Mouse (Mus musculus) ES-E14 (cell line): ENCODE results near the gene Atp13a3. TPM values are rescaled to one million over a fixed set of nuclear protein-coding genes. Genes with fewer than 3 reads are reported as not detected.

Experiments
- DNase-seq: peaks from one replicate; pipeline ENCODE4 v3.0.0-alpha.2; 2013; ENCODE audit warnings: low read depth, low spot score
- H3K27ac ChIP-seq: 2 replicates; pipeline ENCODE4 v1.5.1; 2012; ENCODE audit warnings: low read depth, mild to moderate bottlenecking, low read length, moderate library complexity, mixed read lengths; ENCODE audit not compliant: poor library complexity, insufficient read depth, severe bottlenecking
- H3K36me3 ChIP-seq: 2 replicates; pipeline ENCODE4 v1.6.1; 2012; ENCODE audit warnings: mild to moderate bottlenecking, low read length, moderate library complexity, mixed read lengths; ENCODE audit not compliant: control insufficient read depth, poor library complexity, insufficient read depth, severe bottlenecking
- H3K4me1 ChIP-seq, 2 experiments: fragments of 150-350 bp in 1 of 2; sonication (generic) in 1 of 2; 2 replicates each; pipeline ENCODE4 v1.6.1; 2012; ENCODE audit warnings: low read length in 2 of 2, mild to moderate bottlenecking in 1 of 2, mixed read lengths in 1 of 2; ENCODE audit not compliant: control insufficient read depth in 2 of 2, insufficient read depth in 2 of 2, poor library complexity in 1 of 2
- H3K4me3 ChIP-seq, 2 experiments: fragments of 150-350 bp in 1 of 2; sonication (generic) in 1 of 2; 2 replicates each; pipeline ENCODE4 v1.5.1; 2012; ENCODE audit warnings: low read length in 2 of 2, low read depth in 1 of 2, mild to moderate bottlenecking in 1 of 2, mixed read lengths in 1 of 2; ENCODE audit not compliant: insufficient read depth in 1 of 2, poor library complexity in 1 of 2, severe bottlenecking in 1 of 2
- H3K9ac ChIP-seq: 2 replicates; pipeline ENCODE4 v1.6.1; 2012; ENCODE audit warnings: low read depth, mild to moderate bottlenecking, low read length, mixed read lengths; ENCODE audit not compliant: poor library complexity, insufficient read depth, severe bottlenecking
- H3K9me3 ChIP-seq: fragments of 150-350 bp; sonication (generic); 2 replicates; pipeline ENCODE4 v1.6.1; 2012; ENCODE audit warnings: low read depth, mild to moderate bottlenecking, low read length; ENCODE audit not compliant: control insufficient read depth, insufficient read depth
- CHD2 ChIP-seq: IDR thresholded peaks from 2 replicates; pipeline ENCODE4 v1.6.1; 2014; ENCODE audit warnings: mild to moderate bottlenecking, low read depth, low read length, inconsistent platforms
- HCFC1 ChIP-seq: IDR thresholded peaks from 2 replicates; pipeline ENCODE4 v1.6.1; 2012; ENCODE audit warnings: low read length, inconsistent platforms, borderline replicate concordance; ENCODE audit not compliant: insufficient read depth
- MAFK ChIP-seq: IDR thresholded peaks from 2 replicates; pipeline ENCODE4 v1.6.1; 2014; ENCODE audit warnings: mild to moderate bottlenecking, low read depth, low read length, inconsistent platforms; ENCODE audit not compliant: insufficient read depth
- ZC3H11A ChIP-seq: IDR thresholded peaks from 2 replicates; pipeline ENCODE4 v1.6.1; 2012; ENCODE audit warnings: low read depth, mild to moderate bottlenecking, inconsistent platforms, low read length, borderline replicate concordance
- ZNF384 ChIP-seq: IDR thresholded peaks from 2 replicates; pipeline ENCODE4 v1.6.1; 2012; ENCODE audit warnings: low read depth, low read length, inconsistent platforms
- in situ Hi-C, 2 experiments: fragments of 600-800 bp; cut with MboI; formaldehyde crosslinking; loops; one replicate each; pipeline ENCODE4 v1.15.1; 2025; ENCODE audit warnings: low sequenced_read_pairs in 2 of 2, inconsistent platforms in 1 of 2; ENCODE audit not compliant: unreplicated experiment in 2 of 2
- total RNA-seq: library from RNA; depleted of rRNA; stranded (reverse); fragments of 300-350 nt; gene quantifications from 2 replicates; pipeline ENCODE4 v1.2.3, GENCODE M21; 2012

Atp13a3 gene
- total RNA-seq, 1 experiment: 98.9 TPM

DNA sequence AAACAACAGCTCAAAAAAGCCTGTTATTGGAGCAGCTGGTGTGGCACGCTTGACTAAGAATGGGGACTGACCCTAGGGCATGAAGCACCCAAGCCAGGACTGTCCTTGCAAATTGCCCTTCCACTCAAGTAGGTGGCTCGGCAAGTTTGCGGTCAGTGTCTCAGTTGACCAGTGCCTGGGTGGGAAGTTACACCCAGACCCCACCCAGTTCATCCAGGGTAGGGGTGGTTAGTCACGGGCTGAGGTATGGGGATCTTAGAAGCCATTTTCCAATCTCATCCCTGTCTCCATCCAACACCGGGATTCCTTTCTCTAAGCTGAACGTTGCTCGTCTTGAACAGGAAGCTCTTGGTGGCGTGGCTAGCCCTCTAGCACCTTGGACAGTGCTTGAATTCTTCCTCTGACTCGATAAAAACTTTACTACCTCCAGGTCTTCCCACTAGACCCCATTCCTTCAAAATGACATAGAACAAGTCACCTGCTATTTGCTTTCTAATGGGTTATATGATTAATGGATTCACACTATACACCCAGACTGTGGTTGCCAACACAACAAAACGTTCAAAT lies 106.0 kb downstream of the Atp13a3 start:
- H3K9ac ChIP-seq: no peak overlapping the region
- no peak overlapping the region for H3K27ac ChIP-seq
- in situ Hi-C loops: no loop called here
- no peak overlapping the region for H3K4me3 ChIP-seq
- H3K4me1 ChIP-seq: no peaks in the 10 kb centered on the region
- TF ChIP-seq ZNF384 (no peak), MAFK (no peak), HCFC1 (no peak), ZC3H11A (no peak), CHD2 (no peak)
- H3K9me3 ChIP-seq: no peaks in the 10 kb centered on the region
- DNase-seq: no peak
- no peaks in the 10 kb centered on the region for H3K36me3 ChIP-seq

DNA sequence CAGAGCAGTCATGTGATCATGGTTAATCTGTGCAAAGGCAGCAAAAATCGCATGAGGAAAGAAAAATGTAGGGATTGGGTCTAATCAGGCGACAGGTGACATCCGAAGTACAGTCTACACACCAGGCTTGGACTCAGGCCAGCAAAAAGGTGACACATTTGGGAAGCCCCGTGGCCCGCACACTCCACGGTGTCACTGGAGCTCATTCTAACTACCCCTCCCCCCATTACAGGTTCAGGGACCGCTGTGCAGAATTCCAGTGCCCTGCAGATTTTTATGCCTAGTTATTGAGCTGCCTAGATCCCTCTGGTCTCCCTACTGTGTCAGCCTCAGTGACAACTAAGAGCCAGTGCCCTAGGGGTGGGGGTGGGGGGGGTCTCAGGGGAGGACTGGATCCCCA lies 108.3 kb downstream of the Atp13a3 start:
- Histone ChIP-seq H3K9me3 (no peaks in the 10 kb centered on the region), H3K9ac (no peak overlapping the region), H3K27ac (no peak overlapping the region), H3K4me3 (no peak overlapping the region), H3K36me3 (no peaks in the 10 kb centered on the region), H3K4me1 (no peaks in the 10 kb centered on the region)
- no peak for DNase-seq
- in situ Hi-C loops: no loop called here
- TF ChIP-seq ZC3H11A (no peak), HCFC1 (no peak), MAFK (no peak), ZNF384 (no peak), CHD2 (no peak)

DNA sequence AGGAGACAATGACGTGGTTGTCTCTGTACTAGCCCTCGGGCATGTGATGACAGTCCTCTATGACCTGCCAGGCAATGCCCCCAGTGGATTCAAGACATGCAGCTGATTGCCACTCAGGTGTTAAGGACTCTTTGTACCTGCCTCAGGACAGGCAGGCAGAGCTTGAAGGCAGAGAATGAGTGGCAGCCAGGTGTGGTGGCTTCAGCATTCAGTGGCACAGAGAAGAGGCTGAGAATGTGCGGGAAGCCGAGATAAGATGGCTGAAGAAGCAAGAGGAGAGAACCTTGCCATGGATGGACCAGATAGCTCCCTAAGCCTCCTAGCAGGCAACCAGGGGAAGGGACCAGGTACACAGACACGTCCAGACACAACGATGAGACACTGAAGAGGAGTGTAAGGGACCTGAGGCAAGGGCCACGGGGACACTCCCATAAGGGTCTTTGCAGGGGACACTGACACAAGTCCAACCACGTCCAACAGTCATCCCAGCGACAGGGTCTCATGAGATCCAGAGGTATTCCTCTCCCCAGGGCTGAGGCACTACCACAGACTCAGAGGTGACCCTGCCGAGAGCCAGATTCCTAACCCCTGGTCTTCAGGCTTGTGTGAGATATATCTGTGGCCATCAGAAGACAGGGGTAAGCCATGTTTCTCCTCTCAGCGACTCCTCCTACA lies 109.0 kb downstream of the Atp13a3 start:
- in situ Hi-C loops: no loop called here
- no peak for DNase-seq
- Histone ChIP-seq H3K27ac (no peak overlapping the region), H3K36me3 (no peaks in the 10 kb centered on the region), H3K9me3 (no peaks in the 10 kb centered on the region), H3K4me3 (no peak overlapping the region), H3K4me1 (no peaks in the 10 kb centered on the region), H3K9ac (no peak overlapping the region)
- TF ChIP-seq ZNF384 (no peak), CHD2 (no peak), HCFC1 (no peak), MAFK (no peak), ZC3H11A (no peak)

DNA sequence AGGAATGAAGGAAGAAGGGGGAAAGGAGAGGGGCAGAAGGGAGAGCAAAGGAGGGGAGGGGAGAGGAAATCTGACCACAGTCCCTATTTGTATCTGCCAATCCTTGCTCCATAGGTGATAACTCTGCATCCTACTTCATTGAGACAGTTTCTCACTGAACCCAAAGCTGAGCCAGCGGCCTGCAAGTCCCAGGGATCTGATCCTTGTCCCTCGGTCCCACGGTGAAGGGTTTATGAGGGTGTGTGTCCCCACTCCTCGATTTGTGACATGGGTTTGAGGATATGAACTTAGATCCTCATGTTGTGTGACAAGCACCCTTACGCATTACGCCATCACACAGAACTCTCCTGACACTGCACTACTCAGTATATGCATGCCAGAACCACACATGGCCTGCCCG lies 110.7 kb downstream of the Atp13a3 start:
- H3K27ac ChIP-seq: no peak overlapping the region
- no peaks in the 10 kb centered on the region for H3K9me3 ChIP-seq
- H3K36me3 ChIP-seq: no peaks in the 10 kb centered on the region
- no peaks in the 10 kb centered on the region for H3K4me1 ChIP-seq
- no peak for TF ChIP-seq MAFK
- no peak for TF ChIP-seq ZNF384
- no peak for TF ChIP-seq HCFC1
- TF ChIP-seq CHD2: no peak
- TF ChIP-seq ZC3H11A: no peak
- H3K4me3 ChIP-seq: no peak overlapping the region
- H3K9ac ChIP-seq: no peak overlapping the region
- DNase-seq: no peak
- in situ Hi-C loops: no loop called here

DNA sequence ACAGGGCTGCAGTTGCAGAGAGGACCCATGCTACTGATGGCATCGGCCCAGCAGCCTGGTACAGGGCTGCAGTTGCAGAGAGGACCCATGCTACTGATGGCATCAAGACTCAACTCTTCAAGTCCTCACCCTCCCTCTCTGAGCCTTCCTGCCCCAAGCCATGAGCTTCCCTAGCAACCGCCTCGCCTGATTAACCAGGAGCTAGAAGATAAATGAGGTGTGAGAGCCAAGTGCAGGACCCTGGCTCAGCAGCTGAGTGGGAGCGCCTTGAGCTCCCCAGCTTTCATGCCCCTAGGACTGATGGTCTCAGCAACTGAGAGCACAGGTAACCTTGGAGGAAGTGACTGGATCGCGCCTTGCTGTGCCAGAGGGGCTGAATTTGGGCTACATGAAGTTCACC lies 115.3 kb downstream of the Atp13a3 start:
- no peak overlapping the region for H3K4me3 ChIP-seq
- no peak for DNase-seq
- H3K27ac ChIP-seq: no peak overlapping the region
- H3K9ac ChIP-seq: no peak overlapping the region
- no peaks in the 10 kb centered on the region; a peak in 1 of 4 replicates for H3K4me1 ChIP-seq
- in situ Hi-C loops: no loop called here
- no peak for TF ChIP-seq ZNF384
- no peak for TF ChIP-seq ZC3H11A
- TF ChIP-seq MAFK: no peak
- no peak for TF ChIP-seq CHD2
- no peak for TF ChIP-seq HCFC1
- no peaks in the 10 kb centered on the region for H3K9me3 ChIP-seq
- H3K36me3 ChIP-seq: no peaks in the 10 kb centered on the region
